Mouse (Mus musculus) heart, adult 18-20 months (tissue): ENCODE measurements around the gene Marcksl1. TPM values are rescaled to one million over a fixed set of nuclear protein-coding genes. Genes with fewer than 3 reads are reported as not detected.

Experiments
- DNase-seq, 2 experiments: peaks; one replicate each; pipeline ENCODE4 v3.0.0; 2021 to 2022; ENCODE audit warnings: mixed read lengths in 1 of 2
- long read RNA-seq, 2 experiments: library from polyadenylated mRNA; stranded (forward); transcript quantifications; one replicate each; pipeline ENCODE4 v2.0.0; 2021
- total RNA-seq, 2 experiments: library from RNA; stranded (reverse); gene quantifications; 2 replicates each; pipeline ENCODE4 v1.2.3; 2021

The Marcksl1 gene
- total RNA-seq: 1 to 10 TPM; 4.5 to 4.7 TPM
- long read RNA-seq, experiment 1, transcript Marcksl1-201 (2 exons, 1,605 nt): major isoform, 10 of 10 reads
- long read RNA-seq, experiment 1, partial matches to known transcripts: 0 of 10 reads
- long read RNA-seq, experiment 1, other reads (novel, unspliced or antisense): 0 of 10 reads
- long read RNA-seq, experiment 2, transcript Marcksl1-201 (2 exons, 1,605 nt): major isoform, 5 of 6 reads
- long read RNA-seq, experiment 2, partial matches to known transcripts: 0 of 6 reads
- long read RNA-seq, experiment 2, other reads (novel, unspliced or antisense): 1 of 6 reads

DNA sequence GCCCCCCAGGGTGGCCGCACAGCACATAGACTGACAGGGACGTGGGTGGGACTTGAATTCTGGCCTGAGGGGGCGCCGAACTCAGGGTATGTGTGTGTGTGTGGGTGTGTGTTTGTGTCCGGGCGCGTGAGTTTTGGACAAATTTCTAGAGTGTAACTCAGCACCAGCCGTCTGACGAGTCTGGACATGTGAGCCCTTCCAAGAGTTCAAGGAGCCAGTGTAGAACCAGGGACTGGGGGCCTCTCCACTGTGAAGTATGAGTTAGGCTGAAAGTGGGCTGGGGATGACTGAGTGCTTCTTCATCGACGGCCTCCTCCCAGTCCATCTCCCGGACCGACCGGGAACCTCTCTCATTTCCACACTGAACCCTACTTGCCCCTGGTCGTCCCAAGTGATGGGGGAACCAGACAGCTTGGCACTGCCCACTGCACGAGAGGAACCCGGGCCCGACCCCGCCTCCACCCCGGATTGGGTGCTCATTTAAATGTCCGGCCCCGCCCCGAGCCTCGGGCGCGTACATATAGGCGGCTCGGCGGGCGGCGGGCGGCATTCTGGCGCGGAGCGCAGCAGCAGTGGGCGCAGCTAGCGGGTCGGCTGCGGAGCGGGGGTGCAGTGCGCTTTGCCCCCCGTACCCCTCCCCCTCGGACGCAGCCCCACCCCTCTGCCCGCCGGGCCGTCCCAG lies at the start of gene Marcksl1:
Marcksl1 (plus strand) TSS at position 496 of the 682 bp plus-strand sequence.
- peak; percentile 81 to 85 for DNase-seq

DNA sequence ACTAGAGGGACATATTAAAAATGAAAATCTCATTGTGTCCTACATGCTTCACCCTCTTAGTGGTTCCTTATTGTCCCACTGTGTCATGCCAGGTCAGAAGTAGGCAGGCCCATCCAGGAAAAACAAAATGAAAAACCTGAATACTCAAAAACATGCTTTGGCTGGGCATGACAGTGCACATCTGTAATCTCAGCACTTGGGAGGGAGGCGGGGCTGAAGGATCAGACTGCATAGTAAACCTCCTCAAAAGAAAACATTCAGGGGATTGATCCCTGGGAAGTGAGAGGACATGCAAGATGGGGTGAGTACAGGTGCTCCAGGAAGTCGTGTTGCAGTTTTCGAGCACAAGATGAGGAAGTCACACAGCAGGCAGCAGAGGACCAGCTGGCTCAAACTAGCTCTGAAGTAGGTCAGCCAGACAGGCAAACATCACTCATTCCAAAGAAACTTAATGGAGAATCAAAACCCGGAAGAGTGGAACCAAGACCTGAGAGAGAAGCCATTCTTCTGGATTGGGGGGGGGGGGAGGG lies 49.0 kb upstream of the Marcksl1 start:
- no peak for DNase-seq

DNA sequence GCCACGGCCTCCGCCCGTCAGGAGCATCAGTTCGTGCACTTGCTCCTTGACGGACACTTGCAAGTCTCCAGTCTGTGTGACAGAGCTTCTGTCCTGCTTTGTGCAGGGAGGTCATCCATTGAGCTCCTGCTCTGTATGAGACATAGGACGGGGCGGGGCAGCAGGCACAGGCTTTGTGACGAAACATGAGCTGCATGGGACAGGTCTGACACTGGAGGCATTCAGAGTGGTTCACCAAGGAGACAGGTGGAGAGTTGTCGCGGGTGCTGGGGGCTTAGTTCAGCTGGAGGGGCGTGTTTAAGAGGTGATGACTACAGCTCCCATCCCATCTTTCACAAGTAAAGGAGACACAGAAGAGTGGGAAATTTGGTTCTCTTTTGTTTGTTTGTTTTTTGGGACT lies 37.3 kb upstream of the Marcksl1 start:
- DNase-seq: no peak

DNA sequence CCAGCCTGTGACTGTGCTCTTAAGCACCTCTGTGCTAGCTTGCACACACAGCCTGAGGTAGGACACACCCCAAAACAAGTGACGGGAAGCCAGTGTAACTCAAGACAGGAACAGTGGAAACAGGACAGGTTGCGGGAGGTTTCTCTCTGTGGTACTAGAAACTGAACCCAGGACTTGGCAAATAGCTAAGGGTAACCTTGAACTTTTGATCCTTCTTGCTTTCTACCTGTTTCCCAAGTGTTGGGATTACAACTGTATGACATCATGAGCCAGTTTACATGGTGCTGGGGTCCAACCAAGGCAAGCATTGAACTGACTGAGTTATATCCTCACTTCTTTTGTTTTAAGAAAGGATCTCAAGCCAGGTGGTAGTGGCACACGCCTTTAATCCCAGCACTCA lies 33.5 kb upstream of the Marcksl1 start:
- no peak for DNase-seq

DNA sequence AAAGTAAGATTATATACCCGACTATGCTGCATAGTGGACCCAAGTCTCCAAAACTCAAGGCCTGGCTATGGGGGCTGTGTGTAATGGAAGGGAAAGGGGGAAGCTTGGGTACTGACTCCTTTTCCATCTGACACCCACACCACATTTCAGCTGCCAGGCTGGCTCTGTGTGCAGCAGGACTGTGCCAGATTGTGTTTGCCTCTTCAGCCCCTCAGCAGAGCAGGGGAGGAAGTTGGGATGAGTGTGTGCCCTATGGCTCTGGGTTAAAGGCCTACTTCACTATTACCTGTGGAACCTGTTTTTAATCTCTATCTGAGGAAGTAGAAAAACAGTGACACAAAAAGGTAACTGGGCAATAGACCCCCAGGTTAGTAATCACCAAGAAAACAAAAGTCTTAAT lies 32.3 kb upstream of the Marcksl1 start:
- no peak for DNase-seq

DNA sequence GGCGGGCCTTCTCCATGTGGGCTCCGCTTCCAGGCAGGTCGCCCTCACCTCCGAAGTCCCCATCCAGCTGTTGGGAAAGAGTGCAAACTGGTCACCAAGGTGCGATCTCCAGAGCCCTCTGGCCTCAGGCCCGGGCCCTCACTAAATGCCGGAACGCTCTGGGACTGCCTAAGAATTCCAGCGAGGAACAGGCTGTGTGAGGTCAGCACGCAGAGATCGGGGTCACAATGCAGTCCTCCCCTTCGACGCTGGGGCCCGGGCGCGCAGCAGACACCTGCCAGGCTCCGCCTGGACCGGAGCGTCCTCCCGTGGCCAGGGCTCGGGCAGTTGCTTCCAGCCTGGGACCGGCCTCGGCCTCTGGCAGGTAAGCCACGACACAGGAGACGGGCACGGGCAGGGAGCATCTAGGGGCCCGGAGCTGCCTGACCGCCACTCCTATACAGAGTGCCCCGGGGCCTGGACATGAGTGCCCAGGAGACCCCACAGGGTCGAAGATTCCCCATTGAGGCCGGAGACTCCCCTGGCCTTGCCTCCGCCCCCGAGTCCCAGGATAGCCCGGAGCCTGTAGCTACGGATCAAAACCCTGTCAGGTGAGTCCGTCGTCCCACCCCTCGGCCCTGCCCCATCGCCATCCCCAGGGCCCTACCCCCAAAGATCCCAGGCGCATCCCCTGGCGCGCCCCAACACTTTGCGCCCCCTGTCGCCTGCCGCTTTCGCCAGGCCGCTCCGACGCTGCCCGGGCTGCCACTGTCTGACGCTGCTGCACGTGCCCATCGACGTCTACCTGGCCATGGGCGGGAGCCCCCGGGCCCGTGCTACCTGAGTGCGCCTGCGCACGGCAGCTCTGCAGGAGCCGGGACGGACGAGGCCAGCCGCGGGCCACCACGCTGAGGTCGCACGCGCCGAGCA lies 22.2 kb upstream of the Marcksl1 start, which contains the start of the genes Tssk3 and Fam229a:
Tssk3 (minus strand) TSS at position 51 of the 909 bp plus-strand sequence.
Fam229a (plus strand) TSS at position 219 of the 909 bp plus-strand sequence.
- no peak for DNase-seq

DNA sequence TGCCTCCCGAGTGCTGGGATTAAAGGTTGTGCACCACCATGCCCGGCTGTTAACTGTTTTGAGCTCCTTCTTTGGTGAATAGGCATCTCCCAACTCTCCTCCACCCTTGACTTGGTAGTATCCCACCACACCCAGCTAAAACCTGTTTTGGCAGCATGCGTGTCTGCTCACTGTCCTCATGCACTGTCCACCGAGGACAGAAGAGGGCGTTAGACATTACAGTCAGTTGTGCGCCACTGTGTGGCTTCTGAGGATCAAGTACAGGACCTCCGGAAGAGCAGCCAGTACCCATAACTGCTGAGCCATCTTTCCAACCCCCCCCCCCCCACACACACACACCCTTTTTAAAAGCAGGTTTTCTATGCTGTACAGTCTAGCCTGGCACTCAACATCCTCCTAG lies 18.7 kb upstream of the Marcksl1 start:
- no peak for DNase-seq

DNA sequence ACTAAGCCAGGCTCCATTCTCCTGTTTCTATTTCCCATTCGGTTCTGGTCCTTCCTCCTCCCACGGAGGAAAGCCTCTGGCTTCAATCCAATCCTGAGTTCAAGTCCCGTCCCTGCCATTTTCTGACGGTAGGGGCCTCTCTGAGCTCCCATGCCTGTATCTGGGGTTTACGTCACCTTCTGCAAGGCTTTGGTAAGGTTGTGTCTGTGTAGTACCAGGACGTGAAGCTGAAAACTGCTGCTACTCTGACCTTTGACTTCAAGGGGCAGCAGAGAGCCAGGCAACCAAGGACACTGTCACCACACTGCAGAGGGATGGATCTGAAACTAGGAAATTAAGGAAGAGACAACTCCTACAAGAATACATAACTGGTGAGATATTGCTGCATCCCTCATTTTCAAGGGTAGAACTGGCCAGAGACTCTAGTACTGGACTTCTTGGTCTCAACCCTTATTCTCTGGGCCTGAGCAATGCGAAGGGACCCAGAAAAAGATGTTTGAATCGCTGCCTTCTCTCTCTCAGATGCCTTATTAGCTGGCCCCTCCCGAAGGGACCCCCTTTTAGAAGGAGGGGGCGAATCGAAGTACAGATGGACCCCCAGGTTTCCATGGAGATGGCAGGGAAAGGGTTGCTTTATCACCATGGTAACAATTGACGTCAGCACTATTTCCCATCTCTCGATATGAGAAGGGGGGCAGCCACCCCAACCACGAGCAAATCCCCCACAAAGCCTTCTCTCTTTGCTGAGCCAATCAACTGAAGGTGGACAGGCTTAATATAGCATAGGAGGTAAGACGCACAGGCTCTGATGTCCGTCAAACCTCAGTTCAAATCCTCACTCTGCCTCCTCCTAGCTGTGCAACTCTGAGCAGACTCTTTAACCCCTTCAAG lies 17.5 kb upstream of the Marcksl1 start:
- peak; percentile 36 to 53 for DNase-seq

DNA sequence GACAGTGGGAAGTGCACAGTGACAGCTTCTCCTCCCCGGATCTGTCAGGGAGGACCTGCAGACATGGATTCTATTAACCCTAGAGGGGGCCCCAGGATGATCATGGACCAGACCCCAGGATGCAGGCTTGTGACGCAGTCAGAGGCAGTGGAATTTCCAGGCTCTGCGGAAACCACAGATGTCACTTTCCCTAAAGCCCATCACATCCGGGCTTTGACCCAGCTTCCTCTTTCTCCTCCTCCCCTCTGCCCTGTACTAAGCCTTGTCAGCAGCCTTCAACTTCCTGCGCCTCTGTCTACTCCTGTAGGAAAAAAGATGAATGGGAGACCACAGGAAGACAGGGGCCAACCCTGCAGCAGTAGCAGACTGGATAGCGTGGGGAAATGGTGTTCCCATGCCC lies 16.8 kb upstream of the Marcksl1 start:
- DNase-seq: peak; percentile 51 to 75

DNA sequence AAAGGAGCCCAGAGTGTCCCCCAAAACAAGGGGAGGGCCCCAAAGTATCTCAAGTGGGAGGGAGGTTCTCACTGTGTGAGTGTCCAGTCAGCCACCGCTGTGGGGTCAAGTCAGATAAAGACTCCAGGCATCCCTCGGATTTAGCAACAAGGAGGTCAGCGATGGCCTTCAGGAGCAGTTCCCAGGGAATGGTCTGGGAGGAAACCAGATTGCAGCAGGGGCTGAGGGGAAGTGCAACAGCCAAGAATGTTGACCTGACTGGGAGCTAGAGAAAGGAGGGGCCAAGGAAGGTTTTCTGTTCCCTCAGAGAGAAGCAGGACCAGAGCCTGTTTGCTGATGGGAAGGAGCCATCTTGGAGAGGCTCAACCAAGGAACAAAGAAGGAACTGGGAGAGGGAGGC lies 14.4 kb upstream of the Marcksl1 start:
- no peak for DNase-seq

DNA sequence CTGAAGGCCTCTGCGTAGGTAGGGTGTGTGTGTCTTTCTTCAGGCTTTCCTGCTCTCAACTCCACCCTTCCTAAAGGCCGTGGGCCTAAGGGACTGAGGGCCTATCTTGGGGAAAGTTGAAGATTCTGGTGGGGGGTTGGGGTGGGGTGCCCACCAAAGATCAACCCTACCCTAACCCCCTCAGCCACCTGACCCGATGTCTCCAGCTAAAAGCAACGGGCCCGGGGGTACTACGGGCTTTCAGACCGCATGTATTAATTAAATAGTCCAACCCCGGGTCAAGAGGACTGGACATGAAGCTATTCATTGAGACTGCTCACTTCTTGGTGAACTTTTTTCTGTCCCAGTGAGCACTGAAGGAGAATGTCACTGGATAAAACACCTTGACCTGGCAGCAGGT lies 13.4 kb upstream of the Marcksl1 start:
- DNase-seq: no peak

DNA sequence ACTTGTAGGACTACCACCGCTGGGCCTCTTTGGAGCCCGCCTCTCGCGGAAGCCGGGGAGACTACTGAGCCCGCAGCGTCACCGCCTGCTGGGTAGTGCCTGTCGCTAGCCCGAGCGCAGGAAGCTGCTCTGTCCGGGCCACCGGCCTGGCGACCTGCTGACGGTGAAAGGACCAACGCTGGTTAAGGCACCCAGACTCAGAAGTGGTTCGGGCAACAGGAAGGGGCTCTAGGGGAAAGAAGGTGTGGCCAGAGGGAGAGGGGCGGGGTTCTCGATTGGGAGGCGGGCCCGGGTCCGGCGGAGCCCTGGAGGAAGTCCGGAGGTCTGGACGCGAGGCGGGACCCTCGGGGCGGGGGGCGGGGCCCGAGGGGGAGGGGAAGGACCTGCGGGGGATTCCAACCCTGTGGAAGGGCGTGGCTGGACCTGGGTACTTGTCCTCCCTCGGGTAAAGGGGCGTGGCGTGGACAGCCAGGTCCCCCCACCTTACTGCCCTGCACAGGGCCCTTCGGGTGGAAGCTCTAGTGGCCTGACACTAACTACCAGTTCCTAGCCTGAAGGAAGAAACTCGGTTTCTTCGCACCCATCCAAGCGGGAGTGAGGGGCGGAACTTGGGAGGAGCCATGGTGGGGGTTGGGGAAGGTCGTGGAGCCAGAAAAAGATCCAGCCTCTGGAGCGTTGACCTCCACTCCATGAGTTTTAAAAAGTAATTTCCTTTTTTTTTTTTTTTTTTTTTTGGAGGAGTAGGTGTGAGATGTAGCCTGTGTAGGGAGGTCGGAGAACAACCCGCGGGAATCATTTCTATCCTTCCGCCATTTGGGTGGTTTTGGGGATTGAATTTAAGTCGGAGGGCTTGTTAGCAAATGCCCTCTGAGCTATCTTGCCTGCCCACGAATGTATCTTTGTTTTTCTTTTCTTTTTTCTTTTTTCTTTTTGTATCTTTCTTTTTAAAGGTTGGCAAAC lies 12.5 kb upstream of the Marcksl1 start:
- peak; percentile 91 to 94 for DNase-seq

DNA sequence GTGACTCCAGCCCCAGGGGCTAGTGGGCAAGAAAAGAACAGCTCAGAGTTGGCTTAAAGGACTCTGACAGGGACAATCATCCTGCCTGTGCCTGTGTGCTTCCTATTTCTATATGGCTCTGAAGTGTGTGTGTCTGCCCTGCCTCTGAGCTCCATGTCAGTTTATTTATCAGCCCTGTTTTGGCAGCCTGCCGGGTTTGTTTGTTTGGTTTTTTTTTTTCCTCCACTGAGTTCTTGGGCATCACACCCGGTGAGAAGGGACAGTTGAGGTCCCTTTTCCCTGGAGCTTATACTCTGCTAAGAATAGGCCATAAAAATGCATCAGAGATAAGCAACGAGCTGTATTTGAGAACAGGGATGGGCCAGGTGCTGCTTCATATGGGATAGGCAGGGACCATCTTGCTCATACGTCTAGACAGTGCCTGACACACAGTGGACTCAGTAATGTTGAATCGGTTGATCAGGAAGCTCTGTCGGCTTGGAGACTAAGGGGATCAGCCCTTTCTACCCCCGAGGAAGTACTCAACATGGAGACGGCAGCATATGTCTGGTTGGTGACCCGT lies 11.0 kb upstream of the Marcksl1 start:
- DNase-seq: no peak

DNA sequence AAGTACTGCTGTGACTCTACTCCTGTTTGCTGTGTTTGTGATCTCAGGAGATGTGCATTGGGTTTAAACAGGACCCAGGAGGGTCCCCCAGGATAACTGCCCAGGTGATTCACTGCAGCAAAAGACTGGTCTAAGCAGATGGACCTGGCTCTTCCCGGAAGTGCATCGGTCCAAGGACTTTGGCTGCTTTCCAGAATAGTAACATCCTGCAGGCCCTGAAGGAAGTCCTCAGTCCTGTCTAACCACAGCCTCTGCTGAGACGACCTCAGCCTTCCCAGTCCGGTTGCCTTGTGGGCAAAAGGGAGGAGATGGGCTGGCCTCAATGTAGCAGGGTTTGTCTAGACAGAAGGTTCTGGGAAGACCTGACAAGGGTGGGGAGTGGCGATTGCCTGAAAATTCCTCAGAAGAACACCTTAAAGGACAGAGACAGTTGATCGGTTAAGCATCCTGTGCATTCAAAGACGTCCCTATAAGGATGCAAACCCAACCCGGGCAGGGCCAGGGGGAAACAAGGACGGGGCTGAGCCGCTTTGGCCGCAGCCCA lies 10.4 kb upstream of the Marcksl1 start:
- DNase-seq: peak in 1 of 2 experiments; percentile 24

DNA sequence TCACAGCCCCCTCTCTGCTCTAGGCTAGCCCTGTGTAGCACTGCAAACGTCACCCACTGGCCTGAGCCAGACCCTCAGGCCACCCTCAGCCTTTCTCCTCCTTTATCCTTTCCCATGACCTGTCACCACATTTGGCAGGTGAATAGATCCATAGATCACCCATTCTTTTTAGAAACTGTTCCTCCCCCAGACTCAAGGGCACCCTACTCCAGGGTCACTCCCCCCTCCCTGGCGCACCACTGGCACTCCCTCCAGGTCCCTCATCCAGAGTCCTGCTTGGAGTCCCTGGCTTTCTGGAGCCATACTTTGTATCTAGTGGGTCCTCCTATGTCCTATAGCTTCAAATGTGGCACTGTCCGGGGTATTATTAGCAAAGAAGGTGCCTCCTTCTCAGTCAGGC lies 7.9 kb upstream of the Marcksl1 start:
- no peak for DNase-seq

DNA sequence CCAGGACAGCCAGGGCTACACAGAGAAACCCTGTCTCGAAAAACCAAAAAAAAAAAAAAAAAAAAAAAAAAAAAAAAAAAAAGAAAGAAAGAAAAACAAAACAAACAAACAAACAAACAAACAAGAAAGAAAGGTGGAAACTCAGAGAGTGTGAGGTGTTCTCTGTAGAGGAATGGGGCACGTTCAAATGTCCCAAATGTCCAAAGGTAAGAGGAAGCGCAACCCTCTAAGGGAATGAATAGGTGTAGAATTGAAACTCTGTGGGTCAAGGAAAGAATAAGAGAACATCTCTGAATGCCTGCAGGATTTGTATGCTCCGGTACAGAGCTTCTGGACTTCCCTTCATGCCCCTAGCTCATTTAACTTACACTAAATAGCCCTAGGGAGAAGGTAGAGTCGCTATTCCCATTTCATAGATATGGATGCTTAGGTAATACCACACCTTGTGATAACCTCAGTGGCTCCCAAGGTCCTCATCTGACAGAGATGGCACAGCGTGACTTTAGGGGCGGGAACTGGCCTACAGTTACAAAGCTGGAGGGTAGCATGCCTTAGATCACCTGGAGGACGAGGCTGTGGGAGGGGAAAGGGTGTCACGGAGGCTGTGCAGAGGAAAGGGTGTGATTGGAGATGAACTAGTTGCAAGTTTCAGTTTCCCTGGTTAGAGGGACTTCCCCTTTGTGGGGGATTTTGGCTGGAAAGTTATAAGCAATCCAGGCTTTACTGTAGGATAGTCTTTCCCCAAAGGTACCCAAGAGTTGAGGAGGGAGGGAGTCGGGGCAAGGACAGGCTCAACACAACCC lies 5.7 kb upstream of the Marcksl1 start:
- peak in 1 of 2 experiments; percentile 54 for DNase-seq

DNA sequence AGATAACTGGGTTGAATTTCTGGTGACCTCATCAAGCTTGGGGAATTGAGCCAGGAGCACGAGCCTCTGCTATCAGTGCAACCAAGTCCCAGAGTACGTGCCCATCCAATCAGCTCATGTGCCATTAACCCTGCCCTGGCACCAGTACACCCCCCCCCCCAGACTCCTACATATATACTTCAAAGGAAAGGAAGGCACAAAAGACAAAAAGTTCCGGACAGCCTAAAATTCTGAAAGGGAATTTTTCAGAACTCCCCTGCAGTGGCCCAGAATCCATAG lies 5.2 kb upstream of the Marcksl1 start:
- peak in 1 of 2 experiments; percentile 51 for DNase-seq

DNA sequence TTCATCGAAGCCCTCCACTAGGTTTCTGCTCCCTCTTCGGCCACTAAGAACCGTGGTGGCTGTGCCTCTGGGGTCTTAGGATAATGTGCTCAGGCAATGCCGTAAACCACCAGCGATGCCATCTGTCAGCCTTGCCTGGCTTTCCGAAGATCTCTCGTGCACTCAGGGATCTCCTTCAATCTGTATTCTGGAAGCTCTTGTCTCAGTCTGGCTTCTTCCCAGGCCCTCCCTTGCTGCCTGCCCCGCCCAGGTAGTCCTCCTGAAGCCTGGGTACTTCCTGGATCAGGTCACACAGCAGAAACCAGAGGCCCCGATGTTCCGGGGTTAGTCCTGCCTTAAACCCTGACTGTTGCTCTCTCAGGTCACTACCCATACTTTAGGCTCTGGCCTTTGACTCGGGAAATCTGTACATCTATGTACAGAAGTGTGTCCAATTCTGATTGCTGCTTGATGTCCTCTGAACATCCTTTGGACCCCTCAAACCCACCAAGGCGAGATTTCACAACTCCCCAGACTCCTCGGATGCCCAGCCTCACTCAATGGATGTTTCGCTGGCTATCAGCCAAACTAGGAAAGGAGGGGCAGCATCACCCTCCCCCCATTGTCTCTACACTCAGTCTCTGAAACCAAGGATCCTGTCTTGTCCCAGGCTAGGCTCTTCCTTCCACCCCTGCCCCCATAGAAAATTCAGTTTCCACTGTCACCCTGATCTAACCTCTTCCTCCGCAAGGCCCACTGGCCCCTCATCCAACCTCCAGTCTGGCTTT lies 4.4 kb upstream of the Marcksl1 start:
- DNase-seq: peak in 1 of 2 experiments; percentile 16
